Mouse (Mus musculus): ENCODE data around the gene Pxylp1. TPM values are rescaled to one million over a fixed set of nuclear protein-coding genes. Genes with fewer than 3 reads are reported as not detected.

Pxylp1 gene
- polyA plus RNA-seq, 1 experiment from 2014 or later: 2.1 TPM

DNA sequence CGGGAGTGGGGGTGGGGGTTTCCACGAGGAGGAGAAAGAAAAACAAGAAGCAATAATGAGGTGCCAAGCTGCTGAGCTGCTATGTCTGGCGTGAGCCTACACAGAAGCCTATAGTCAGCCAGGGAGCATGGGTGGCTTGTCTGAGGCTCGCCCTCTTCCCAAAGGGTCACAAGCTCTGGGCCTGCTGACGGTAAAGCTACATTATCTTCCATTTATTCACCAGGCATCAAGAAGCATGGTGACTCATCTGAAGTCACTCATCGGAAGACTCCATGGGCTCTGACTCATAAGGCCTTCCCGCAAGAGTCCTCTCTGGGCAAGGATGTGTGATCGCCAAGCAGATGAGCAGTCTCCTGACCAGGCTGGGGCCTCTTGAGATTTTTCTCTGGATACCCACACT lies 110.4 kb downstream of the Pxylp1 start:
- Histone ChIP-seq H3K9ac (no peak overlapping the region), H3K4me1 (peaks cover 13% of the 10 kb centered on the region; the same call in 1 of the 2 replicates), H3K27me3 (replicated peaks) (no peaks in the 10 kb centered on the region), H3K36me3 (no peaks in the 10 kb centered on the region), H3K4me2 (no peak overlapping the region), H3K4me3 (no peak overlapping the region), H3K9me3 (replicated peaks) (no peaks in the 10 kb centered on the region), H3K27ac (no peak overlapping the region)
- 69% methylated on average over 8 of the region's 8 CpGs for WGBS (ENCODE audit: insufficient replicate concordance)
- no peak for ATAC-seq

Other genes starting within 250 kb of the Pxylp1 start
- 6.8 and 7.0 TPM in 2 replicates for gene Zbtb38, start 139.8 kb downstream of the Pxylp1 start, polyA plus RNA-seq (2016; fragmentation: Nextera tagmentation; extraction: Ambion mirVana)
- 2.2 and 2.3 TPM in 2 replicates for gene Spsb4, start 126.2 kb upstream of the Pxylp1 start, polyA plus RNA-seq (2016; fragmentation: Nextera tagmentation; extraction: Ambion mirVana)
- gene Slc25a36, start 218.5 kb upstream of the Pxylp1 start, polyA plus RNA-seq (2016; fragmentation: Nextera tagmentation; extraction: Ambion mirVana): 18.5 and 19.6 TPM in 2 replicates